Mouse (Mus musculus) bone marrow macrophage, adult 2 months (primary cell): ENCODE data around the gene Gm3005.
"Not testable (repeated sequence)": the region's sequence is repeated elsewhere in the genome, so short reads cannot be mapped to it uniquely, and the experiment has no call there.

ENCODE experiments used
- CTCF ChIP-seq: IDR thresholded peaks from 2 replicates; pipeline ENCODE4 v1.5.1; 2012; ENCODE audit warnings: low read depth, mild to moderate bottlenecking, low read length, moderate library complexity
- POLR2A ChIP-seq: IDR thresholded peaks from 2 replicates; pipeline ENCODE4 v1.6.1; 2012; ENCODE audit warnings: mild to moderate bottlenecking, low read depth, low read length, borderline replicate concordance

DNA sequence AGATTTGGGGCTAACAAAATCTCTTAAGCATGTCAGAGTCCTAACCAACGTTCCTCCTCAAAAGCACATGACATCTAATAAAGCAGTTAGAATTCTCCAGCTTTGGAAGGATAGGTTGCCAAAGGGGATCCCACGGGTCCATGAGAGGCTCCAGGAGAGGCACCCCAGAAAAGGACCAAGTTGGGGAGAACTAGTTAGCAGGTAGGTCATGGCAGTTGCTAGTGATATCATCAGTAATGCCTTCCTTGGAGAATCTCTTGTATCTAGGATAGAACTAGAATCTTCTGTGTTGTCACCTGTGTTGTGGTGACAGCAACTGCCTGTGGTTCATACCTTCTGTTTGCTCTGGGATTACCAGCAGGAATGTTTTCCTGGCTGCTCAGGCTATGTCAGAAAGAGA lies 33.1 kb upstream of the Gm3005 start, which contains the start of gene Gm10413:
- TF ChIP-seq POLR2A, CTCF: not testable (repeated sequence)
